Mouse (Mus musculus): ENCODE results near the gene Lcmt1. TPM values are rescaled to one million over a fixed set of nuclear protein-coding genes. Genes with fewer than 3 reads are reported as not detected.
A peak's percentile ranks its signal among the peaks of the same experiment; 100 is the strongest.

Lcmt1 gene
- polyA plus RNA-seq, 1 experiment from 2014 or later = 71.6 TPM

DNA sequence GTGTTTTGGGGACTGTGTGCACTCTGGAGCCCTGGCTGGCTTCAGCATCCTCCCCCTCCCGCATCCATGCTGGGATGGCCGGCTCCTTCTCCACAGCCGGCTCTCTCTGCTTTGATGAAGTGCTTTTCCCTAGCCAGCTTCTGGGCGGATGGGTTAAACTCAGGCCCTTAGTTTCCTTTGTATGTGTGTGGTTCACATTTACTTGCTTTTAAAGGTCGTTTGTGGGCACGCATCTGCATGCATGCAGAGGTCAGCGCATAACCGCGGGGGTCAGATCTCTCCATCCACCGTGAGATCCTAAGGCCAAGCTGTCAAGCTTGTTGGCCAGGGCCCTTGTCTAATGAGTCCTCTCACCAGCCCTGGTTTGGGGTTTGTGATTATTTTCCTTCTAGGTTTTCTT is 80.1 kb downstream of the Lcmt1 start:
- H3K27me3 ChIP-seq (replicated peaks) = no peaks in the 10 kb centered on the region
- H3K9me3 ChIP-seq = no peaks in the 10 kb centered on the region
- H3K4me1 ChIP-seq = no peaks in the 10 kb centered on the region
- no peak overlapping the region for H3K4me2 ChIP-seq (replicated peaks)
- ATAC-seq (ENCODE audit: low FRiP score, low read depth) = no peak
- no peaks in the 10 kb centered on the region for H3K36me3 ChIP-seq
- H3K4me3 ChIP-seq = no peak overlapping the region
- no peak overlapping the region for H3K9ac ChIP-seq
- no peak overlapping the region for H3K27ac ChIP-seq
- WGBS = 69% methylated on average over 10 of the region's 10 CpGs

DNA sequence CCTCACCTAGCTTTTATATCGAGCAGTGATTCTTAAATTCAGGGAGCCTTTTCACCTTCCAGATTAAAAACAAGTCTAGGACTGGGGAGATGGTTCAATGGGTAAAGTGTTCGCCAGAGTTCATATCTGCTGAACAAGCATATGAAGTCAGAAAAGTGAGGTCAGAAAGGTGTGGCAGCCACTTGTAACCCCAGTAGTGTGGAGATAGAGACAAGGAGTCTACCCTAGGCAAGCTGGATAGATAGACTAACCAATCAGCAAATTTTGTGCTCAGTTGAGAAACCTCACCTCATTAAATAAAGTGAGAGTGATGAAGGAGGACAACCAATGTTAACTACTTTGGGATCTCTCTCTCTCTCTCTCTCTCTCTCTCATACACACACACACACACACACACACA is 80.9 kb downstream of the Lcmt1 start:
- no peaks in the 10 kb centered on the region for H3K9me3 ChIP-seq
- H3K9ac ChIP-seq = no peak overlapping the region
- H3K36me3 ChIP-seq = no peaks in the 10 kb centered on the region
- no peak overlapping the region for H3K4me2 ChIP-seq (replicated peaks)
- H3K4me3 ChIP-seq = no peak overlapping the region
- H3K27me3 ChIP-seq (replicated peaks) = no peaks in the 10 kb centered on the region
- WGBS = 89% methylated on average over 2 of the region's 2 CpGs
- no peak overlapping the region for H3K27ac ChIP-seq
- no peak for ATAC-seq (ENCODE audit: low FRiP score, low read depth)
- H3K4me1 ChIP-seq = no peaks in the 10 kb centered on the region

DNA sequence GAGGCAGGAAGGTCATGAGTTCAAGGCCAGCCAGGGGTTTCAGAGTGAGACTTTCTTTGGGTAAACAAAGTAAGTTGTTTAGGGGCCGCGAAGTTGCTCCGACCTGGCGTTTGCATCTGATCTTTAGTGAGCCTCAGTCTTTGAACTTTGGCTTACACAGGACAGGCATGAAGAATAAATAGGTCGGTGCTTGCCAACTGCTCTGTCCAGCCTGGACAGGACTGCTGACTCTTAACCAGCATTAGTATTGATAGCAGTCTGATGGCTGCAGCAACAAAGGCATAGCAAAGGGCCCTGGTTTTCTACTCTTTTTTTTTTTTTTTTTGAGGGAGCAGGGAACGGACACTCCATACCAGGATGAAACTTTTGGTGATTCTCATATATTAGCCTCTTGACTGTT is 83.0 kb downstream of the Lcmt1 start:
- no peak for ATAC-seq (ENCODE audit: low FRiP score, low read depth)
- Histone ChIP-seq H3K4me3 (no peak overlapping the region), H3K4me1 (no peaks in the 10 kb centered on the region), H3K27ac (no peak overlapping the region), H3K9ac (no peak overlapping the region), H3K4me2 (replicated peaks) (no peak overlapping the region), H3K27me3 (replicated peaks) (no peaks in the 10 kb centered on the region), H3K36me3 (no peaks in the 10 kb centered on the region), H3K9me3 (no peaks in the 10 kb centered on the region)
- 81% methylated on average over 6 of the region's 6 CpGs for WGBS

DNA sequence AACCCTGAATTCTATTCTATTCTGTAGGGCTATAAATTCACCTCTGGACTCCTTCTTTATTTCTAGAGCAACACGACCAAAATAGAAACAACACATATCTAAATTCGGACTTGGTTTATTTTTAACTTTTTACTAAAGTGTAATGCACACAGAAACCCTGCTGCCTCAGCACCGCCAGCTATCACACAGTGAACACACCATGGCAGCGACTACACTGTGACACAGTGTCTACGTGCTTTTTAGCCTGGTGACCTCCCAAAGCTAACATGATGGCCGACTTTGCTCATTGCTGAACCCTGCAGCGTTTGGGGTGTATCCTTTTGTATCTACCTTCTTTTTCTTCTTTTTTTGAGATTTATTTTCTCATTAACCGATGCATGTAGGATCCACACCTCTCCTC is 83.5 kb downstream of the Lcmt1 start:
- H3K36me3 ChIP-seq = no peaks in the 10 kb centered on the region
- H3K9ac ChIP-seq = no peak overlapping the region
- WGBS = 85% methylated on average over 8 of the region's 8 CpGs
- ATAC-seq (ENCODE audit: low FRiP score, low read depth) = no peak
- H3K4me2 ChIP-seq (replicated peaks) = no peak overlapping the region
- no peaks in the 10 kb centered on the region for H3K9me3 ChIP-seq
- H3K27me3 ChIP-seq (replicated peaks) = no peaks in the 10 kb centered on the region
- H3K4me3 ChIP-seq = no peak overlapping the region
- no peaks in the 10 kb centered on the region for H3K4me1 ChIP-seq
- no peak overlapping the region for H3K27ac ChIP-seq

DNA sequence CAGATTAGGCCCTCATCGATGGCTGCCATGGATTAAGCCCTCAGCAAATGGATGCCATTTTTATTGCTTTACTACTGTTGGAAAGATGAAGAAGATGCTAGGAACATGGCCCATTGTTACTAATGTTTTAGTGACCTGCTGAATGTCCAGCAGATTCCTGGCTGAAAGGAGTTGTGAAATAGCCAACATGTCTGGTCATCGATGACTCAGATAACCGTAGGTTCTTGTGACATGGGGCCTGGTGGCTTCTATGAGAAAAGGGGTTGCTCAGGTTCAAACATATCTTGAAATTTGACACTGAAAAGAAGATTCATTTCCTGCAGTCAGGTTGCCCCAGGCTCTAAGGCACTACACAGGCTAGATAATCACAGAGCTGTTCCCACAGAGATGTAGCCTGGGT is 85.5 kb downstream of the Lcmt1 start:
- Histone ChIP-seq H3K9me3 (no peaks in the 10 kb centered on the region), H3K27ac (no peak overlapping the region), H3K9ac (no peak overlapping the region), H3K4me2 (replicated peaks) (no peak overlapping the region), H3K27me3 (replicated peaks) (no peaks in the 10 kb centered on the region), H3K4me3 (no peak overlapping the region), H3K36me3 (no peaks in the 10 kb centered on the region), H3K4me1 (no peaks in the 10 kb centered on the region)
- ATAC-seq (ENCODE audit: low FRiP score, low read depth) = no peak
- WGBS = 92% methylated on average over 3 of the region's 3 CpGs

DNA sequence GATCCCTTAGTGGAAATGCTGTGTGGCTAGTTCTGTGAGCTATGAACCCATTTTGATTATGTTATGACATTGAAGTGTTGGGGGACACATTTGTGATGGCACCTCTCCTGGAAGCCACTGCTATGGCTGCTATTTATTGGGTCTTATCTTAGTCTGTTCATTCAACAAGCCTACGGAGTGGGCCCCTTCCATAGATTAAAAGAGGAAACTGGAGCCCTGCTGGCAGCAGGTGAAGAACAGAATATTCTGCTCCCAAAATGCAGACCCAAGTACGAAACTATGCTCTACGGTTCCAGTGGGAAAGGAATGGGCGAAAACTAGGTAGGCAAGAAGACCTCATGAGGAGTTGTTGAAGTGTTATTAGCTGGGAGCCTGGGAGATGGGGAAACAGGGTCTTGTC is 88.7 kb downstream of the Lcmt1 start:
- no peak overlapping the region for H3K4me2 ChIP-seq (replicated peaks)
- no peak overlapping the region for H3K9ac ChIP-seq
- H3K36me3 ChIP-seq = no peaks in the 10 kb centered on the region
- H3K27me3 ChIP-seq (replicated peaks) = no peaks in the 10 kb centered on the region
- H3K4me3 ChIP-seq = no peak overlapping the region
- H3K9me3 ChIP-seq = no peaks in the 10 kb centered on the region
- WGBS = 93% methylated on average over 4 of the region's 4 CpGs
- H3K27ac ChIP-seq = no peak overlapping the region
- no peak for ATAC-seq (ENCODE audit: low FRiP score, low read depth)
- H3K4me1 ChIP-seq = no peaks in the 10 kb centered on the region

DNA sequence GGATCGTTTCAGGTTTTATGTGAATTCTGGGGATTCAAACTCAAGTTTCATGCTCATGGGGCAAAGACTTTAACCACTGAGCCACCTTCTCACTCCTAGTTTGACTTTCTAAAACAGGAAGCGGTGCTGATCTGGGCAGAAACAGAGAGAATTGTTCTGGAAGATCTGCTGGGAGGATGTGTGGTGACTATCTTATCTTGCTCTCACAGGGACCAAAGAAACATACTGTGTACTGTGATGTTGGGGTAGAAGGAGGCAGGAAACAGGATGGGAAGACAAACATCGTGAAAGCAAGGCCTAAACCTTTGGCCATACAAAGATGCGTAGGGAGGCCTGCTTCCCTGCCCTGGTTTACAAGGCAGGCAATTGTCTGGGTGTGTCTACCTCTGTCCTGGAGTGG is 89.7 kb downstream of the Lcmt1 start:
- Histone ChIP-seq H3K27me3 (replicated peaks) (no peaks in the 10 kb centered on the region), H3K4me3 (no peak overlapping the region), H3K4me1 (no peaks in the 10 kb centered on the region), H3K9ac (no peak overlapping the region), H3K27ac (no peak overlapping the region), H3K36me3 (no peaks in the 10 kb centered on the region), H3K9me3 (no peaks in the 10 kb centered on the region), H3K4me2 (replicated peaks) (no peak overlapping the region)
- ATAC-seq (ENCODE audit: low FRiP score, low read depth) = no peak
- 84% methylated on average over 4 of the region's 4 CpGs for WGBS

DNA sequence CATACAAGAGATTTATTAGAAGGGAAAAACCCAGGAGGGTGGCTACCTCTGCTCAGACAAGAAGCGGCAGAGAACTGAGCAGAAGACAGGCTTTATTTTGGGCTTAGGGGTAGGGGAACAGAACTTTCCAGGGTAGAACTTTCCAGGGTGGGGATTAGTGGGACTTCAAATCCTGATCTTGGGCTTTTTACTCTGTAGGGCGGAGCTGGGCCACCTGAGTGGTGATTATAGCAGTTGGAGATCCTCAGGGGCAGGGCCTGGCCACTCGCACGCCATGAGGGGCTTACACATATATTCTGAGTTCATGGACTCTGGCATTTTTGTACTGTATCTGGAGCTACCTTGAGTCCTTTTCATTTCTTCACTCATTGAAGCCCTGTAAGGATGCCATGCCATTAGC is 91.7 kb downstream of the Lcmt1 start:
- Histone ChIP-seq H3K4me1 (no peaks in the 10 kb centered on the region), H3K27ac (no peak overlapping the region), H3K4me2 (replicated peaks) (no peak overlapping the region), H3K9me3 (no peaks in the 10 kb centered on the region), H3K9ac (no peak overlapping the region), H3K36me3 (no peaks in the 10 kb centered on the region), H3K4me3 (no peak overlapping the region), H3K27me3 (replicated peaks) (0 out of 2 replicates have a peak, but pooled peaks cover 3% of the 10 kb centered on the region)
- 85% methylated on average over 4 of the region's 4 CpGs for whole genome bisulfite sequencing
- ATAC-seq (ENCODE audit: low FRiP score, low read depth) = no peak

DNA sequence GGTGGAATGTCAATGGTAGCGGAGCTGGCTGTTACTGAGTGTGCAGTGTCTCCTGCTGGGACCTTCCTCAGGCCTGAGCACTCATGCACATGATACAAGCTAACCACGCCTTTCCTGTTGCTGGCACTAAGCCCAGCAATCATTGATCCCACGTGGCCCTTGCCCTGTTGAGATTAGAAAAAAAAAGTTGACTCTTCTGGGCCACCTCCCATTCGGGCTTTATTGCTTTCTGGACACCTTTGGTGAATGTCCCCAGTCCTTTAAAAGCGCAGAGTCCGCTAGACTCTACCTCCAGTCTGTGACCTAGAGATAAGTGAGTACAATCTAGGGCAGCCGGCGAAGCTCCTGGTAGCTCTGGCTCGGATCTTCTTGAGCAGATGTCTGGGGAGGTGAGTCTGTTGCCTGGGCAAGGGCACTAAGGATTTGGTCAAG is 92.5 kb downstream of the Lcmt1 start, which contains the start of gene Aqp8:
TSS of gene Aqp8 (plus strand) at position 222 of the 432 bp plus-strand sequence.
- H3K4me1 ChIP-seq = no peaks in the 10 kb centered on the region
- H3K36me3 ChIP-seq = no peaks in the 10 kb centered on the region
- H3K27ac ChIP-seq = no peak within 1 kb of the TSS
- H3K4me3 ChIP-seq = no peak within 1 kb of the TSS
- no peaks in the 10 kb centered on the region for H3K9me3 ChIP-seq
- 0 out of 2 replicates have a peak, but pooled peaks cover 3% of the 10 kb centered on the region for H3K27me3 ChIP-seq (replicated peaks)
- WGBS = 77% methylated on average over 9 of the region's 9 CpGs
- ATAC-seq (ENCODE audit: low FRiP score, low read depth) = no peak
- H3K4me2 ChIP-seq (replicated peaks) = no peak within 1 kb of the TSS
- H3K9ac ChIP-seq = no peak within 1 kb of the TSS

DNA sequence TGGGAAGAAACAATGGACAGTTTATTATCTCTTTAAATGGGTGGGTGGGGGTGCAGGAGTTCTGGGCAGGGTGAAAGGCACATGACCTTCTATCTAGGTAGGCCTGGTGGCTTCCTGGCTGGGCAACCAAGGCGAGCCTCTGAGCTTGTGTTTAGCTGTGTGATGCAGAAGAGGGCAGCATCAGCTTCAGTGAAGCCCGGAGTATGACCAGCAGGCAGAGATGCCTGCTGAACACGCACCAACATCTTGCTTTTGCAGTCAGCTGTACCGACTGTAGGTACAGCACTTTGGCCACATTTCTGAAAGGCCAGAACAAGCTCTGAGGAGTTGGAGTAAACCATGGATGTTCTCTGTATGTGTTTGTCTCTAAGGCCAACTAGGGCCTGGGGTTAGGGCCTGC is 94.0 kb downstream of the Lcmt1 start:
- no peaks in the 10 kb centered on the region for H3K9me3 ChIP-seq
- H3K4me2 ChIP-seq (replicated peaks) = no peak overlapping the region
- H3K4me3 ChIP-seq = no peak overlapping the region
- no peaks in the 10 kb centered on the region for H3K36me3 ChIP-seq
- 83% methylated on average over 4 of the region's 4 CpGs for WGBS
- no peaks in the 10 kb centered on the region for H3K4me1 ChIP-seq
- H3K27ac ChIP-seq = no peak overlapping the region
- 0 out of 2 replicates have a peak, but pooled peaks cover 3% of the 10 kb centered on the region for H3K27me3 ChIP-seq (replicated peaks)
- ATAC-seq (ENCODE audit: low FRiP score, low read depth) = no peak
- H3K9ac ChIP-seq = no peak overlapping the region

DNA sequence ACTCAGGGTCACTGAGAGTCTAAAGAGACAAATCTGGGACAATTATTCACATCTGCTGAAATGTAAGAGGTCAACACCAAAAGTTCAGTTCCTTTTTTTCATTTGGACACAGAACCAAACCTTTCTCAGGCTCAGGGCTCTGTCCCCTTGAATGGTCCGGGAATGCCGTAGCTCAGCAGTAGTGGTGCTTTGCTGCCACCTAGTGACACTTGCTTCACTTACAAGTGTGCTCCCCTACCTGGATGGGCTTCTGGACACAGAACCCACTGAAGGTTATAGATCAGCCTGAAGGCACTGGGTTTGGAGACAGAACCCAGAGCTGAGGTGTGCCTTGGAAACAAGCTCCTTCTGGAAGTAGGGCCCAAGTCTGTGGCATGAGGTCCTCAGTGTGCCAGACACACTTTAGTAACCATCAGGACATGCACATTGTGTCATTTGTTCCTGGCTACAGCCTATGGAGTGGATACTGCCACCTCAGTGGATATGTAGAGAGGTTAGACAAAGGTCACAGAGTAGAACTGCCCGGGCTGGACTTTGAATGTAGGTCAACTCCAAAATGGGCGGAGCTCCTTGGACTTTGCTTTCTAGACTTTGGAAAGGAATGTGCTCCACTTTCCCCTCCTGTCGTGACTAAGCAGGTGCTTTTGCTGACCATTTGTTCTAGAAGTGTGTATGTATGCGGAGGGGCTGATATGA is 96.3 kb downstream of the Lcmt1 start:
- 37% methylated on average over 6 of the region's 6 CpGs for WGBS
- Histone ChIP-seq H3K9ac (no peak overlapping the region), H3K4me2 (replicated peaks) (no peak overlapping the region), H3K36me3 (no peaks in the 10 kb centered on the region), H3K4me3 (no peak overlapping the region), H3K27me3 (replicated peaks) (0 out of 2 replicates have a peak, but pooled peaks cover 3% of the 10 kb centered on the region), H3K27ac (no peak overlapping the region), H3K9me3 (no peaks in the 10 kb centered on the region), H3K4me1 (no peaks in the 10 kb centered on the region)
- peak; percentile 61 for ATAC-seq (ENCODE audit: low FRiP score, low read depth)

DNA sequence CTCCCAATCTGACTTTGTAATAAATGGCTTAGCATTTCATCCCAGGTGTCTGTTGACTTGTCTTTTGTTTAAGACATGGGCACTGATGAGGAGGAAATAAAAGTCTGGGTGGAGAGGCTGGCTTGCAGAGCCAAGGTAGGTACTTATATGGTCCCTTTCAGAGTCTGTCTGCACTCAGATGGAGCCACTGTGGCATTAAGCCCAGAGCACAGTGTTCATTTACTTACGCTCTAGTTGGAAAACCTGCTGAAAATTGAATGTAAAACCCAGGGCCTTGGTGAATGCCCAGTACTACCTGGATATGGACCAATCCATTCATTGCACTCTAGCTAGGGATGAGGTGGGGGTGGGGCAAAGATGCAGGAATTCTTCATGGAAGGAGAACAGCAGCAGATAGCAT is 98.4 kb downstream of the Lcmt1 start:
- no peak for ATAC-seq (ENCODE audit: low FRiP score, low read depth)
- H3K27me3 ChIP-seq (replicated peaks) = 0 out of 2 replicates have a peak, but pooled peaks cover 3% of the 10 kb centered on the region
- no peaks in the 10 kb centered on the region for H3K9me3 ChIP-seq
- no peak overlapping the region for H3K9ac ChIP-seq
- H3K4me2 ChIP-seq (replicated peaks) = no peak overlapping the region
- H3K27ac ChIP-seq = no peak overlapping the region
- no peak overlapping the region for H3K4me3 ChIP-seq
- WGBS = 96% methylated on average over 1 of the region's 1 CpGs
- H3K36me3 ChIP-seq = no peaks in the 10 kb centered on the region
- H3K4me1 ChIP-seq = no peaks in the 10 kb centered on the region
